In the genomic region with DNA sequence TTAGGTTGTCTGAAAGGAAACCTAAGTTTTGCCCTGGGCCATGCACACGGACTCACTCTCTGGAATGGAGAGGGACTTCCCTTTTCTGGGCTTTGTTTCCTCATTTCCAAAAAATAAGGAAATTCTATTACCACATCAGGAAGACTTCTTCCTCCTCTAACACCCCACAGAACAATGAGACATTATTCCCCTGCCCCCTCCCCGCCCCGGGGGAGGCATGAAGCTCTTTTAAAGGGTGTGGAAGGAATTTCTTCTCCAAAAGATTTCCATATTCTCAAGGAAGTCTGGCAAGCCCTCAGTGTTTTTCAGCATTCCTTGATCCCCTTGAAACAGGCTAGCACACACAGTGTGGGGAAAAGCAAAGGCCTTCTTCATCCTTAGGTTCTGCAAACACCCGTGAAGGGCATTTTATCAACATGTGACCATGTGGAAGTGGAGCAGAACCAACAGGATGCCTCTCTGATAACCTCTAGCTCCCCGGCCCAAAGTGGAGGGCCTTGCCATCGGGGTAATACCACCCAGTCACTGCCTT, we compare ENCODE assay signal across 8 mouse cellular contexts.
A peak's percentile ranks its signal among the peaks of the same experiment; 100 is the strongest.
DNase-seq lines count a peak whose midpoint lies in the region; ATAC-seq and TF ChIP-seq lines count a peak whose summit lies in the region.

No protein-coding gene starts in this region.

- no peak for DNase-seq in layer of hippocampus, adult 2 months (ENCODE audit: low spot score in 2 of 2)
- no peak for DNase-seq in layer of hippocampus, adult 11-12 months (ENCODE audit: low spot score)
- DNase-seq in right cerebral cortex, postnatal 14 days: no peak
- no peak for DNase-seq in urinary bladder, adult 18-20 months (ENCODE audit: low spot score in 2 of 2)
- no peak for DNase-seq in cerebellum, postnatal 10 days

- peak; percentile 72 for ATAC-seq in granulocyte monocyte progenitor cell, adult 5-6 weeks (replicated peaks; ENCODE audit: poor library complexity, severe bottlenecking)
- 0 out of 2 replicates have a peak, but pooled peaks have one; percentile 31 for ATAC-seq in kidney, embryonic 15.5 days (replicated peaks; ENCODE audit: low FRiP score)
- ATAC-seq in megakaryocyte, adult 5-6 weeks (ENCODE audit: poor library complexity, severe bottlenecking): peak; percentile 78

- H3K4me3 ChIP-seq in layer of hippocampus, adult 2 months: no peak overlapping the region
- H3K4me3 ChIP-seq in kidney, embryonic 15.5 days (replicated peaks): no peak overlapping the region

- no peaks in the 10 kb centered on the region for H3K36me3 ChIP-seq in kidney, embryonic 15.5 days

- H3K9ac ChIP-seq in kidney, embryonic 15.5 days: no peak overlapping the region

- H3K27me3 ChIP-seq in kidney, embryonic 15.5 days: no peaks in the 10 kb centered on the region

- TF ChIP-seq CTCF in layer of hippocampus, adult 2 months (conservative IDR thresholded peaks at IDR 0.05): no peak

- H3K9me3 ChIP-seq in kidney, embryonic 15.5 days (replicated peaks): no peaks in the 10 kb centered on the region

- H3K27ac ChIP-seq in layer of hippocampus, adult 2 months: peak overlapping the region; percentile 69; the same call in 1 of the 2 replicates
- H3K27ac ChIP-seq in kidney, embryonic 15.5 days: peak overlapping the region; percentile 72

- H3K4me1 ChIP-seq in kidney, embryonic 15.5 days: peaks cover 26% of the 10 kb centered on the region

- H3K4me2 ChIP-seq in kidney, embryonic 15.5 days: no peak overlapping the region

- WGBS in kidney, embryonic 15.5 days: 42% methylated on average over 6 of the region's 6 CpGs
